Mouse (Mus musculus) stomach, embryonic 14.5 days (tissue): ENCODE results near the gene Top3b. TPM values are rescaled to one million over a fixed set of nuclear protein-coding genes. Genes with fewer than 3 reads are reported as not detected.

Experiments used
- ATAC-seq: fragments of 200-750 bp; cut with Nextera tagmentation; 2 replicates; pipeline ENCODE4 v1.8.0; 2017; ENCODE audit warnings: low read depth, moderate TSS enrichment; ENCODE audit not compliant: insufficient number of reproducible peaks, insufficient read depth, low FRiP score
- H3K27ac ChIP-seq: fragments of 300-500 bp; sonication (generic); 2 replicates; pipeline ENCODE4 v1.5.1; 2014; ENCODE audit warnings: mild to moderate bottlenecking, low read length, moderate library complexity, mixed read lengths
- H3K27me3 ChIP-seq: fragments of 300-500 bp; sonication (generic); 2 replicates; pipeline ENCODE4 v1.6.1; 2014; ENCODE audit warnings: low read length, control low read depth, mixed read lengths; ENCODE audit not compliant: control insufficient read depth, insufficient read depth
- H3K36me3 ChIP-seq: fragments of 300-500 bp; sonication (generic); 2 replicates; pipeline ENCODE4 v1.6.1; 2014; ENCODE audit warnings: mild to moderate bottlenecking, control low read depth, low read length, moderate library complexity, mixed read lengths; ENCODE audit not compliant: control insufficient read depth, insufficient read depth
- H3K4me1 ChIP-seq: fragments of 300-500 bp; sonication (generic); 2 replicates; pipeline ENCODE4 v1.6.1; 2014; ENCODE audit warnings: low read length, control low read depth, mixed read lengths; ENCODE audit not compliant: control insufficient read depth, insufficient read depth
- H3K4me2 ChIP-seq: fragments of 300-500 bp; sonication (generic); replicated peaks from 2 replicates; pipeline ENCODE4 v1.6.1; 2014; ENCODE audit warnings: low read depth, low read length, control low read depth
- H3K4me3 ChIP-seq: fragments of 300-500 bp; sonication (generic); 2 replicates; pipeline ENCODE4 v1.5.1; 2014; ENCODE audit warnings: low read depth, low read length, control low read depth
- H3K9ac ChIP-seq: fragments of 300-500 bp; sonication (generic); replicated peaks from 2 replicates; pipeline ENCODE4 v1.6.1; 2014; ENCODE audit warnings: low read depth, mild to moderate bottlenecking, control low read depth, low read length, moderate library complexity, mixed read lengths
- H3K9me3 ChIP-seq: fragments of 300-500 bp; sonication (generic); 2 replicates; pipeline ENCODE4 v1.6.1; 2016; ENCODE audit warnings: low read depth, low read length, control low read depth; ENCODE audit not compliant: control insufficient read depth
- whole genome bisulfite sequencing: fragments of 180-500 bp; shearing (Covaris S2); extraction: QIAGEN DNeasy Blood & Tissue Kit; methylation state at CpG from one replicate; pipeline ENCODE4 v1.1.7; 2014; 5-methylcytosine and 5-hydroxymethylcytosine counted together
- polyA plus RNA-seq: library from polyadenylated mRNA; unstranded; fragments of >200 nt; fragmentation: Nextera tagmentation; extraction: Ambion mirVana; gene quantifications from 2 replicates; pipeline ENCODE4 v1.2.1, GENCODE M21; 2014

Top3b gene
- polyA plus RNA-seq, 1 experiment from 2014 or later = 73.1 TPM

DNA sequence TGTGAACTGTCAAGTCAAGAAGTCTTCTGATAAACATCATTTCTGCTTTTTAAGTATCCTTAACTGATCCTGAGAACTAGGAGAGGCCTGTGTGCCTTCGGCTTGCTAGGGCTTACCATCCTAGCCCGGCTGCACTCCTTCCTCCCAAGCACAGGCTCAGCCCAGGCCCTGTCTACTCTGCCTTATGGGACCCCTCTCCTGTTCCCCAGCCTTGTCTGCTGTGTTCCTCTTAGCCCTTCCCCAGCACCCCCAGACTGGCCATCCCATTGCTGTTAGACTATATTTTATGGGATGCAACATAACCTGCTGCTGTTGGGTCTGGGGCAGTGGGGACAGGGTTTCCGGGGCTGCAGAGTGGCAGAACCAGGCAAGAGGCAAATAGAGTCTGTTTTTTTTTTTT is 59.8 kb downstream of the Top3b start:
- no peak overlapping the region for H3K9ac ChIP-seq
- H3K27me3 ChIP-seq = no peaks in the 10 kb centered on the region
- H3K4me2 ChIP-seq = no peak overlapping the region
- 86% methylated on average over 3 of the region's 3 CpGs for WGBS
- ATAC-seq = no peak
- no peak overlapping the region for H3K4me3 ChIP-seq
- no peaks in the 10 kb centered on the region for H3K9me3 ChIP-seq
- no peak overlapping the region for H3K27ac ChIP-seq
- H3K36me3 ChIP-seq = no peaks in the 10 kb centered on the region
- no peaks in the 10 kb centered on the region for H3K4me1 ChIP-seq

- Histone ChIP-seq H3K9ac (no peak overlapping the region), H3K4me1 (no peaks in the 10 kb centered on the region), H3K36me3 (no peaks in the 10 kb centered on the region), H3K4me3 (no peak overlapping the region), H3K9me3 (no peaks in the 10 kb centered on the region), H3K4me2 (no peak overlapping the region), H3K27me3 (no peaks in the 10 kb centered on the region), H3K27ac (no peak overlapping the region)
- WGBS = 72% methylated on average over 5 of the region's 5 CpGs
- ATAC-seq = no peak
Measured at GRCm38 (mm10) chr16:16930810-16931296, 60.3 kb downstream of the Top3b start.

- no peaks in the 10 kb centered on the region for H3K36me3 ChIP-seq
- H3K4me1 ChIP-seq = no peaks in the 10 kb centered on the region
- H3K27me3 ChIP-seq = no peaks in the 10 kb centered on the region
- no peak for ATAC-seq
- no peaks in the 10 kb centered on the region for H3K9me3 ChIP-seq
- H3K4me3 ChIP-seq = no peak overlapping the region
- H3K9ac ChIP-seq = no peak overlapping the region
- WGBS = 93% methylated on average over 9 of the region's 9 CpGs
- no peak overlapping the region for H3K27ac ChIP-seq
- H3K4me2 ChIP-seq = no peak overlapping the region
Measured at GRCm38 (mm10) chr16:16939543-16939942, 69.0 kb downstream of the Top3b start.

GRCm38 (mm10) chr16:16941078-16941477 is 70.5 kb downstream of the Top3b start:
- Histone ChIP-seq H3K9me3 (no peaks in the 10 kb centered on the region), H3K4me1 (no peaks in the 10 kb centered on the region), H3K9ac (no peak overlapping the region), H3K27me3 (no peaks in the 10 kb centered on the region), H3K4me3 (no peak overlapping the region), H3K4me2 (no peak overlapping the region), H3K27ac (no peak overlapping the region), H3K36me3 (no peaks in the 10 kb centered on the region)
- 91% methylated on average over 2 of the region's 2 CpGs for WGBS
- no peak for ATAC-seq

Other genes with a start within 250 kb of the Top3b start
- not detected in 2 replicates for gene Olfr19, start 194.3 kb upstream of the Top3b start, polyA plus RNA-seq
- 0.17 and 0.39 TPM in 2 replicates for gene Spag6l, start 41.3 kb upstream of the Top3b start, polyA plus RNA-seq
- 0.41 and 0.59 TPM in 2 replicates for gene Igll1, start 6.8 kb upstream of the Top3b start, polyA plus RNA-seq
- 2.9 TPM in 2 replicates for gene Vpreb1, start 107 bp downstream of the Top3b start, polyA plus RNA-seq
- 14.8 and 16.5 TPM in 2 replicates for gene Ppm1f, start 25.7 kb downstream of the Top3b start, polyA plus RNA-seq
- 177 and 185 TPM in 2 replicates for gene Mapk1, start 112.6 kb downstream of the Top3b start, polyA plus RNA-seq
- 33.5 and 35.0 TPM in 2 replicates for gene Ypel1, start 199.0 kb downstream of the Top3b start, polyA plus RNA-seq
- gene Ppil2, start 240.5 kb downstream of the Top3b start, polyA plus RNA-seq = 134 and 136 TPM in 2 replicates